Comparison of ENCODE assay signal across 8 mouse cellular contexts in genomic region chr5:114647211-114647974, GRCm38 (mm10). TPM values are rescaled to one million over a fixed set of nuclear protein-coding genes. Genes with fewer than 3 reads are reported as not detected.
DNase-seq lines count a peak whose midpoint lies in the region; ATAC-seq and TF ChIP-seq lines count a peak whose summit lies in the region.

No protein-coding gene starts in this region.

- H3K4me1 ChIP-seq in embryonic facial prominence, embryonic 15.5 days: peaks cover 67% of the 10 kb centered on the region
- no peaks in the 10 kb centered on the region for H3K4me1 ChIP-seq in hindbrain, postnatal 0 days (ENCODE audit: insufficient read depth, low read length)
- peaks cover 0 to 13% of the 10 kb centered on the region in 2 experiments; a peak in 2 of 4 replicates for H3K4me1 ChIP-seq in liver, embryonic 14.5 days (replicated peaks; ENCODE audit: control insufficient read depth in 2 of 2, insufficient read depth in 2 of 2, low read length in 1 of 2)

- TF ChIP-seq CTCF in hindbrain, postnatal 0 days (IDR thresholded peaks at IDR 0.05; ENCODE audit: low read depth): no peak
- TF ChIP-seq CTCF in liver, embryonic 14.5 days (IDR thresholded peaks at IDR 0.05; ENCODE audit: low read depth): no peak

- peak; percentile 41 for DNase-seq in CD4-positive, CD25-positive, alpha-beta regulatory T cell, adult 2 months (ENCODE audit: low read depth, low spot score)
- peak; percentile 66 for DNase-seq in MEL-GATA-1-ER (ENCODE audit: extremely low read depth, low read depth)
- DNase-seq in hindbrain, postnatal 0 days (ENCODE audit: low spot score): peak; percentile 54
- peak in 2 of 3 experiments; percentile 6 to 19 for DNase-seq in liver, embryonic 14.5 days (ENCODE audit: low read depth in 3 of 3, low spot score in 3 of 3)
- peak; percentile 60 for DNase-seq in neural tube, embryonic 10.5 days (ENCODE audit: extremely low spot score, low spot score)
- DNase-seq in layer of hippocampus, adult 18-20 months (ENCODE audit: low spot score in 2 of 2): no peak

- H3K9me3 ChIP-seq in embryonic facial prominence, embryonic 15.5 days (replicated peaks): no peaks in the 10 kb centered on the region
- no peaks in the 10 kb centered on the region for H3K9me3 ChIP-seq in hindbrain, postnatal 0 days (ENCODE audit: low read length)
- H3K9me3 ChIP-seq in liver, embryonic 14.5 days (ENCODE audit: control insufficient read depth, low read length): no peaks in the 10 kb centered on the region

- H3K36me3 ChIP-seq in embryonic facial prominence, embryonic 15.5 days: no peaks in the 10 kb centered on the region
- no peaks in the 10 kb centered on the region for H3K36me3 ChIP-seq in hindbrain, postnatal 0 days (ENCODE audit: insufficient read depth, low read length)
- H3K36me3 ChIP-seq in liver, embryonic 14.5 days (replicated peaks; ENCODE audit: control insufficient read depth, insufficient read depth, low read depth): no peaks in the 10 kb centered on the region

- peak overlapping the region; percentile 23 for H3K4me3 ChIP-seq in embryonic facial prominence, embryonic 15.5 days (replicated peaks)
- peak overlapping the region; percentile 4; the same call in 1 of the 2 replicates for H3K4me3 ChIP-seq in hindbrain, postnatal 0 days (ENCODE audit: low read length)
- H3K4me3 ChIP-seq in liver, embryonic 14.5 days (ENCODE audit: insufficient read depth in 1 of 2, low read depth in 2 of 2, low read length in 2 of 2): peak overlapping the region; percentile 19 to 29

- no peak for TF ChIP-seq EP300 in liver, embryonic 14.5 days (IDR thresholded peaks at IDR 0.05; ENCODE audit: low read depth)

- WGBS in embryonic facial prominence, embryonic 15.5 days: 2% methylated on average over 27 of the region's 27 CpGs
- 3% methylated on average over 27 of the region's 27 CpGs for WGBS in hindbrain, postnatal 0 days
- WGBS in liver, embryonic 14.5 days (ENCODE audit: insufficient replicate concordance): 4% methylated on average over 27 of the region's 27 CpGs

- peak overlapping the region; percentile 44 for H3K4me2 ChIP-seq in embryonic facial prominence, embryonic 15.5 days (replicated peaks)
- H3K4me2 ChIP-seq in hindbrain, postnatal 0 days (ENCODE audit: low read depth, low read length): peak overlapping the region; percentile 52
- peak overlapping the region; percentile 61 for H3K4me2 ChIP-seq in liver, embryonic 14.5 days (ENCODE audit: low read depth)

- H3K27me3 ChIP-seq in embryonic facial prominence, embryonic 15.5 days: peaks cover 3% of the 10 kb centered on the region; the same call in 1 of the 2 replicates
- no peaks in the 10 kb centered on the region for H3K27me3 ChIP-seq in hindbrain, postnatal 0 days (ENCODE audit: insufficient read depth, low read length)
- H3K27me3 ChIP-seq in liver, embryonic 14.5 days (ENCODE audit: control insufficient read depth, insufficient read depth, low read length): no peaks in the 10 kb centered on the region

- ATAC-seq in CD4-positive, CD25-positive, alpha-beta regulatory T cell, adult 4 months: no peak
- peak; percentile 74 for ATAC-seq in embryonic facial prominence, embryonic 15.5 days (ENCODE audit: insufficient number of reproducible peaks, low FRiP score, low TSS enrichment, low read depth)
- ATAC-seq in hindbrain, postnatal 0 days: peak; percentile 50
- ATAC-seq in liver, embryonic 14.5 days (ENCODE audit: insufficient read depth): peak; percentile 71

- H3K9ac ChIP-seq in embryonic facial prominence, embryonic 15.5 days: no peak overlapping the region
- no peak overlapping the region for H3K9ac ChIP-seq in hindbrain, postnatal 0 days (replicated peaks; ENCODE audit: low read length)
- peak overlapping the region; percentile 3; the same call in 1 of the 2 replicates for H3K9ac ChIP-seq in liver, embryonic 14.5 days (replicated peaks)

- H3K27ac ChIP-seq in embryonic facial prominence, embryonic 15.5 days (replicated peaks): peak overlapping the region; percentile 82
- H3K27ac ChIP-seq in hindbrain, postnatal 0 days: no peak overlapping the region
- no peak overlapping the region for H3K27ac ChIP-seq in liver, embryonic 14.5 days

RNA-seq across cellular contexts. Expression of gene Trpv4, which starts 10.8 kb away (rescaled TPM):
- 1 to 10 TPM in 1 of 2 experiments, under 1 TPM in 1; 0.13 to 1.4 TPM for polyA plus RNA-seq in CD4-positive, CD25-positive, alpha-beta regulatory T cell, adult 4 months (2017; shearing (Covaris generic))
- polyA plus RNA-seq in embryonic facial prominence, embryonic 15.5 days (2015; fragmentation: Nextera tagmentation; extraction: Ambion mirVana): 14.6 and 15.0 TPM in 2 replicates
- total RNA-seq in hindbrain, postnatal 0 days (2014; rRNA removed): 2.7 TPM in 2 replicates
- 3.0 and 3.4 TPM in 2 replicates for polyA plus RNA-seq in hindbrain, postnatal 0 days (2015; fragmentation: Nextera tagmentation; extraction: Ambion mirVana)
- polyA plus RNA-seq in liver, embryonic 14.5 days (2012; rRNA removed): 0.16 and 0.22 TPM in 2 replicates
- 0.14 and 0.15 TPM in 2 replicates for polyA plus RNA-seq in liver, embryonic 14.5 days (2014; fragmentation: Nextera tagmentation; extraction: Ambion mirVana)
- total RNA-seq in layer of hippocampus, adult 18-20 months (2021): 1 to 10 TPM; 1.3 to 2.6 TPM

RNA-seq across cellular contexts. Expression of gene Gltp, which starts 43.4 kb away (rescaled TPM):
- 100 to 1,000 TPM; 217 to 251 TPM for polyA plus RNA-seq in CD4-positive, CD25-positive, alpha-beta regulatory T cell, adult 4 months (2017; shearing (Covaris generic))
- polyA plus RNA-seq in embryonic facial prominence, embryonic 15.5 days (2015; fragmentation: Nextera tagmentation; extraction: Ambion mirVana): 287 and 358 TPM in 2 replicates
- total RNA-seq in hindbrain, postnatal 0 days (2014; rRNA removed): 36.3 and 51.0 TPM in 2 replicates
- 55.0 and 55.1 TPM in 2 replicates for polyA plus RNA-seq in hindbrain, postnatal 0 days (2015; fragmentation: Nextera tagmentation; extraction: Ambion mirVana)
- polyA plus RNA-seq in liver, embryonic 14.5 days (2012; rRNA removed): 18.4 and 18.5 TPM in 2 replicates
- polyA plus RNA-seq in liver, embryonic 14.5 days (2014; fragmentation: Nextera tagmentation; extraction: Ambion mirVana): 25.4 and 33.0 TPM in 2 replicates
- 10 to 100 TPM; 29.8 to 30.7 TPM for total RNA-seq in layer of hippocampus, adult 18-20 months (2021)

Comparison
In these comparisons a context has a peak if more than half of its experiments do, and no peak if none do; other contexts are left out.
1. DNase-seq: peak in CD4-positive, CD25-positive, alpha-beta regulatory T cell, adult 2 months (single experiment), MEL-GATA-1-ER (single experiment), hindbrain, postnatal 0 days (single experiment), liver, embryonic 14.5 days (2 of 3) and neural tube, embryonic 10.5 days (single experiment); none in layer of hippocampus, adult 18-20 months (0 of 2).
2. Peak in every context shown above with its lines, with median percentiles within 50 percentile points of each other: H3K4me2 ChIP-seq and H3K4me3 ChIP-seq.